ENCODE assay signal across 8 mouse cellular contexts in genomic region chr6:55519605-55520201, GRCm38 (mm10).
DNase-seq lines count a peak whose midpoint lies in the region; ATAC-seq lines count a peak whose summit lies in the region.

No protein-coding gene starts in this region.

- no peak overlapping the region for H3K9ac ChIP-seq in intestine, embryonic 16.5 days (ENCODE audit: low read depth, low read length)
- H3K9ac ChIP-seq in midbrain, embryonic 12.5 days (replicated peaks), result no peak overlapping the region; the same call in 1 of the 2 replicates
- no peak overlapping the region for H3K9ac ChIP-seq in stomach, embryonic 14.5 days (replicated peaks; ENCODE audit: low read depth, low read length)

- 20% methylated on average over 11 of the region's 11 CpGs for WGBS in intestine, embryonic 16.5 days
- WGBS in midbrain, embryonic 12.5 days, result 18% methylated on average over 11 of the region's 11 CpGs
- WGBS in stomach, embryonic 14.5 days, result 21% methylated on average over 11 of the region's 11 CpGs

- no peak overlapping the region for H3K27ac ChIP-seq in intestine, embryonic 16.5 days (ENCODE audit: low read length)
- H3K27ac ChIP-seq in midbrain, embryonic 12.5 days (replicated peaks), result no peak overlapping the region
- H3K27ac ChIP-seq in stomach, embryonic 14.5 days (ENCODE audit: low read length), result no peak overlapping the region

- no peaks in the 10 kb centered on the region for H3K36me3 ChIP-seq in intestine, embryonic 16.5 days (ENCODE audit: control insufficient read depth, insufficient read depth, low read length)
- H3K36me3 ChIP-seq in midbrain, embryonic 12.5 days, result no peaks in the 10 kb centered on the region
- no peaks in the 10 kb centered on the region for H3K36me3 ChIP-seq in stomach, embryonic 14.5 days (ENCODE audit: control insufficient read depth, insufficient read depth, low read length)

- intact Hi-C loops in left cerebral cortex, postnatal 14 days (cut with DNase I), result loop anchor here (1.0 to 5.0 kb wide), 4 partner anchors 158 to 530 kb away; no protein-coding TSS in a partner anchor

- 0 out of 2 replicates have a peak overlapping the region, but pooled peaks have one; percentile 16 for H3K4me2 ChIP-seq in intestine, embryonic 16.5 days (ENCODE audit: low read depth, low read length)
- peak overlapping the region; percentile 42 for H3K4me2 ChIP-seq in midbrain, embryonic 12.5 days (replicated peaks)
- H3K4me2 ChIP-seq in stomach, embryonic 14.5 days (replicated peaks; ENCODE audit: low read depth, low read length), result no peak overlapping the region

- H3K27me3 ChIP-seq in intestine, embryonic 16.5 days (replicated peaks; ENCODE audit: control insufficient read depth, insufficient read depth, low read length), result no peaks in the 10 kb centered on the region
- H3K27me3 ChIP-seq in midbrain, embryonic 12.5 days, result no peaks in the 10 kb centered on the region
- no peaks in the 10 kb centered on the region for H3K27me3 ChIP-seq in stomach, embryonic 14.5 days (ENCODE audit: control insufficient read depth, insufficient read depth, low read length)

- no peak overlapping the region for H3K4me3 ChIP-seq in intestine, embryonic 16.5 days (ENCODE audit: low read length)
- H3K4me3 ChIP-seq in midbrain, embryonic 12.5 days, result peak overlapping the region; percentile 20; the same call in 1 of the 2 replicates
- no peak overlapping the region for H3K4me3 ChIP-seq in stomach, embryonic 14.5 days (ENCODE audit: low read depth, low read length)

- no peak for ATAC-seq in CD4-positive, CD25-positive, alpha-beta regulatory T cell, adult 4 months
- peak; percentile 96 for ATAC-seq in intestine, embryonic 16.5 days
- peak; percentile 94 for ATAC-seq in midbrain, embryonic 12.5 days (ENCODE audit: low FRiP score, low read depth)
- peak; percentile 84; the same call in 1 of the 2 replicates for ATAC-seq in stomach, embryonic 14.5 days (ENCODE audit: insufficient number of reproducible peaks, insufficient read depth, low FRiP score, low read depth)

- H3K9me3 ChIP-seq in intestine, embryonic 16.5 days (ENCODE audit: control insufficient read depth, low read length), result no peaks in the 10 kb centered on the region
- H3K9me3 ChIP-seq in midbrain, embryonic 12.5 days, result 0 out of 2 replicates have a peak, but pooled peaks cover 5% of the 10 kb centered on the region
- H3K9me3 ChIP-seq in stomach, embryonic 14.5 days (ENCODE audit: control insufficient read depth, low read depth, low read length), result no peaks in the 10 kb centered on the region

- no peaks in the 10 kb centered on the region for H3K4me1 ChIP-seq in intestine, embryonic 16.5 days (ENCODE audit: control insufficient read depth, insufficient read depth, low read length)
- no peaks in the 10 kb centered on the region for H3K4me1 ChIP-seq in midbrain, embryonic 12.5 days
- H3K4me1 ChIP-seq in stomach, embryonic 14.5 days (ENCODE audit: control insufficient read depth, insufficient read depth, low read length), result no peaks in the 10 kb centered on the region

- peak; percentile 23 for DNase-seq in CD4-positive, CD25-positive, alpha-beta regulatory T cell, adult 2 months (ENCODE audit: low read depth, low spot score)
- DNase-seq in embryo, embryonic 9.5 days (ENCODE audit: extremely low spot score), result peak; percentile 82
- DNase-seq in gastrocnemius, postnatal 4 days (ENCODE audit: low spot score in 2 of 2), result peak; percentile 64 to 78
- peak; percentile 90 to 91 for DNase-seq in left cerebral cortex, postnatal 14 days (ENCODE audit: low spot score in 2 of 2)

Comparison
In these comparisons a context has a peak if more than half of its experiments do, and no peak if none do; other contexts are left out.
1. DNase-seq: peak in every context shown above with its lines; median percentile 90 in left cerebral cortex, postnatal 14 days; 82 in embryo, embryonic 9.5 days; 71 in gastrocnemius, postnatal 4 days; 23 in CD4-positive, CD25-positive, alpha-beta regulatory T cell, adult 2 months.